Mouse (Mus musculus): ENCODE results near the gene Commd7. TPM values are rescaled to one million over a fixed set of nuclear protein-coding genes. Genes with fewer than 3 reads are reported as not detected.

The Commd7 gene
- polyA plus RNA-seq (2017; shearing (Covaris generic)) = 100 to 1,000 TPM; 120 to 127 TPM

GRCm38 (mm10) chr2:153631976-153632870 is at the start of gene Commd7:
TSS of gene Commd7 (minus strand) at chr2:153632781.

GRCm38 (mm10) chr2:153649298-153650013 is 16.9 kb upstream of the Commd7 start, which contains the start of gene Dnmt3b:
TSS of gene Dnmt3b (plus strand) at chr2:153649450.

Other genes with a start within 250 kb of the Commd7 start
- not detected for gene 4930404H24Rik, start 140.0 kb downstream of the Commd7 start, polyA plus RNA-seq (2017; shearing (Covaris generic))
- gene Nol4l, start 102.8 kb downstream of the Commd7 start, polyA plus RNA-seq (2017; shearing (Covaris generic)) = 10 to 100 TPM in 1 of 2 experiments, 1 to 10 TPM in 1; 7.5 to 16.4 TPM
- gene Dnmt3b, start 16.7 kb upstream of the Commd7 start, polyA plus RNA-seq (2017; shearing (Covaris generic)) = 10 to 100 TPM in 1 of 2 experiments, 1 to 10 TPM in 1; 4.0 to 10.2 TPM
- under 1 TPM in 1 of 2 experiments, not detected in 1; 0.56 TPM for gene Dnmt3c, start 63.9 kb upstream of the Commd7 start, polyA plus RNA-seq (2017; shearing (Covaris generic))
- 100 to 1,000 TPM; 176 to 189 TPM for gene Mapre1, start 108.5 kb upstream of the Commd7 start, polyA plus RNA-seq (2017; shearing (Covaris generic))
- gene Efcab8, start 147.2 kb upstream of the Commd7 start, polyA plus RNA-seq (2017; shearing (Covaris generic)) = under 1 TPM; 0.22 to 0.70 TPM
- gene Sun5, start 238.3 kb upstream of the Commd7 start, polyA plus RNA-seq (2017; shearing (Covaris generic)) = 1 to 10 TPM in 1 of 2 experiments, not detected in 1; 1.3 TPM
- under 1 TPM in 1 of 2 experiments, not detected in 1; 0.40 TPM for gene Bpifb2, start 242.3 kb upstream of the Commd7 start, polyA plus RNA-seq (2017; shearing (Covaris generic))